Mouse (Mus musculus) midbrain, embryonic 16.5 days (tissue): Measurements from ENCODE around the gene Smurf2. TPM values are rescaled to one million over a fixed set of nuclear protein-coding genes. Genes with fewer than 3 reads are reported as not detected.
"Not testable (repeated sequence)": the region's sequence is repeated elsewhere in the genome, so short reads cannot be mapped to it uniquely, and the experiment has no call there.

Experiments used
- ATAC-seq: fragments of 200-750 bp; cut with Nextera tagmentation; 2 replicates; pipeline ENCODE4 v1.8.0; 2017; ENCODE audit warnings: moderate TSS enrichment
- H3K27ac ChIP-seq: fragments of 300-500 bp; sonication (generic); 2 replicates; pipeline ENCODE4 v1.5.1; 2014; ENCODE audit warnings: mild to moderate bottlenecking, low read length, mixed read lengths
- H3K27me3 ChIP-seq: fragments of 300-500 bp; sonication (generic); 2 replicates; pipeline ENCODE4 v1.6.1; 2014; ENCODE audit warnings: low read depth, low read length, mixed read lengths; ENCODE audit not compliant: control insufficient read depth, insufficient read depth
- H3K36me3 ChIP-seq: fragments of 300-500 bp; sonication (generic); 2 replicates; pipeline ENCODE4 v1.6.1; 2014; ENCODE audit warnings: mild to moderate bottlenecking, low read length, moderate library complexity, mixed read lengths; ENCODE audit not compliant: control insufficient read depth, insufficient read depth
- H3K4me1 ChIP-seq: fragments of 300-500 bp; sonication (generic); 2 replicates; pipeline ENCODE4 v1.6.1; 2014; ENCODE audit warnings: mild to moderate bottlenecking, low read length, mixed read lengths; ENCODE audit not compliant: control insufficient read depth, insufficient read depth
- H3K4me2 ChIP-seq: fragments of 300-500 bp; sonication (generic); 2 replicates; pipeline ENCODE4 v1.6.1; 2014; ENCODE audit warnings: mild to moderate bottlenecking, low read length, mixed read lengths
- H3K4me3 ChIP-seq: fragments of 300-500 bp; sonication (generic); 2 replicates; pipeline ENCODE4 v1.5.1; 2014; ENCODE audit warnings: low read depth, mild to moderate bottlenecking, low read length, moderate library complexity, mixed read lengths
- H3K9ac ChIP-seq: fragments of 300-500 bp; sonication (generic); 2 replicates; pipeline ENCODE4 v1.6.1; 2014; ENCODE audit warnings: low read depth, low read length, mixed read lengths
- H3K9me3 ChIP-seq: fragments of 300-500 bp; sonication (generic); replicated peaks from 2 replicates; pipeline ENCODE4 v1.6.1; 2014; ENCODE audit warnings: mild to moderate bottlenecking, low read length, mixed read lengths; ENCODE audit not compliant: control insufficient read depth, poor library complexity, severe bottlenecking
- WGBS: fragments of 180-500 bp; shearing (Covaris S2); extraction: QIAGEN DNeasy Blood & Tissue Kit; methylation state at CpG from one replicate; pipeline ENCODE4 v1.1.7; 2014; 5-methylcytosine and 5-hydroxymethylcytosine counted together
- polyA plus RNA-seq: library from polyadenylated mRNA; unstranded; fragments of >200 nt; fragmentation: Nextera tagmentation; extraction: Ambion mirVana; gene quantifications from 2 replicates; pipeline ENCODE4 v1.2.1, GENCODE M21; 2015

Smurf2 gene
- polyA plus RNA-seq, 1 experiment from 2014 or later = 11.3 TPM

- H3K27ac ChIP-seq = no peak overlapping the region
- H3K9me3 ChIP-seq = no peaks in the 10 kb centered on the region
- no peak overlapping the region for H3K4me3 ChIP-seq
- 85% methylated on average over 14 of the region's 14 CpGs for WGBS
- no peak overlapping the region for H3K9ac ChIP-seq
- peaks cover 30% of the 10 kb centered on the region for H3K36me3 ChIP-seq
- H3K27me3 ChIP-seq = no peaks in the 10 kb centered on the region
- H3K4me2 ChIP-seq = no peak overlapping the region
- 0 out of 2 replicates have a peak, but pooled peaks cover 4% of the 10 kb centered on the region for H3K4me1 ChIP-seq
- no peak for ATAC-seq
These were observed 105.8 kb downstream of the Smurf2 start for GRCm38 (mm10) chr11:106814601-106815320.

DNA sequence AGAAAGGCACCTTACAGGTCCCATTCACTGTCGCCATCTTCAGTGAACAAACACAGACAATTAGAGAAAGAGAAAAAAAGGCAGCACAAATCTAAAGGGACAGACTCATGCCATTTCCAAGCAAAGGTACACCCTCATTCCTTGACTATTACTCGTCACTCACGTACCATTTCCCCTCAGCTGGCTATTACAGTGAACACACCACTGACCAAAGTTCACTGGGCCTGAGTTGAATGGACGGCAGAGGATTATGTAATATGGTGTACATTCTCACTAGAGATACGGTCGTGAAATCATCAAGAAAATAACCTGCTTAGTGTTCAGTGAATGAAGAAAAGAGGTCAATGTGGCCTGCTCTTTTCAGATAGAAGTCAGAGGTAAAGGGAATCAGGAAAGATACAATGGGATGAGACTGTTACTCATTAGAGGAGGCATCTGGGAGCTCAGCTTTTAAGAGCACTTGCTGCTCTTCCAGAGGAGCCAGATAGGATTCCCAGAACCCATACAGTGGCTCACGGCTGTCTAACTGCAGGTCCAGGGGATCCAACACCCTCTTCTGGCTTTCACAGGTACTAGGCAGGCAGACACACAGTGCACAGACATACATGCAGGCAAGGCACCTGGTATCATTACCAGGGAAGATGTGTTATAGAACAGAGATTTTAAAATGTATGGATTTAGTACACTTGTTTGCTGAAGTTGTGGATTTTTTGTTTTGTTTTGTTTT, 107.9 kb downstream of the Smurf2 start:
- ATAC-seq = no peak
- H3K27me3 ChIP-seq = no peaks in the 10 kb centered on the region
- H3K4me2 ChIP-seq = no peak overlapping the region
- H3K9ac ChIP-seq = no peak overlapping the region
- H3K4me1 ChIP-seq = no peaks in the 10 kb centered on the region
- no peak overlapping the region for H3K4me3 ChIP-seq
- 90% methylated on average over 7 of the region's 7 CpGs for WGBS
- H3K36me3 ChIP-seq = peaks cover 26% of the 10 kb centered on the region
- no peaks in the 10 kb centered on the region for H3K9me3 ChIP-seq
- H3K27ac ChIP-seq = no peak overlapping the region

DNA sequence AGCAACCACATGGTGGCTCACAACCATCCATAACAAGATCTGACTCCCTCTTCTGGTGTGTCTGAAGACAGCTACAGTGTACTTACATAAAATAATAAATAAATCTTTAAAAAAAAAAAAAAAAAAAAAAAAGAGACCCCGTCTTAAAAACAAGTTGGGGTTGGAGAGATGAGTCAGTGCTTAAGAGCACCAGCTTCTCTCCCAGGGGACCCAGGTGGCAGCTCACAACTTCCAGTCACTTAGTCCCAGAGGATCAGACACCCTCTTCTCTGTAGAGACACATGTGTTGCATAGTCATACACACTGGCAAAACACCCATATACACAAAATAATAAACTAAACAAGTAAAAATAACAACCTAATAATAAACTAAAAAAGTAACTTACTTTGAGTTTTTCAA, 113.1 kb downstream of the Smurf2 start:
- H3K36me3 ChIP-seq, ATAC-seq, H3K27me3 ChIP-seq, H3K4me3 ChIP-seq, H3K4me1 ChIP-seq, H3K27ac ChIP-seq, H3K4me2 ChIP-seq, H3K9ac ChIP-seq, H3K9me3 ChIP-seq: not testable (repeated sequence)
- 88% methylated on average over 1 of the region's 1 CpGs for WGBS

DNA sequence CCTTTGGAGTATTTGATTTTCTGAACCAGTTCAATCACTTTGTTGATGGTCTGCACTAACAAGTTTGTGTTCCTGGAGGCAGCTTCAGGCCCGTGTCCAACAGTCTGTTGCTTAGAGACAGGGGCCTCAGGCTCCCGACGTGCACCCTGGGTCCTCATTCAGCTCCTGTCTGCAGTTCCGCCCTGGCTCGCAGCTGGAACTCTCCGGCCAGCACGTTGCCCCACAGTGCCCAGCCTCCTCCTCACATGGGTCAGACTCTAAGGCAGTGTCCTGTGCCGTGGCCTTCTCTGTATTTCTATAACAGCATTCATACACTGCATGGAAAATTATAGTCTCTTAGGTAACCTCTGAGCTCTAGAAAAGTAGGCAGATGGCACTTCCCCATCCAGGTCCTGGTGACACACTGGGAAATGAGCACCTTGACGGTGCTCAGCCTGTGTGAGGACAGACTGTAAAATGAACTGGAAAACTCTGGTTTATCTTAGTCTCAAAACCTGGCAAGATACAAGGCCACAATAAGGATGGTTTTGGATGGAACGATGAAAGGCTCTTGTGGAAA, 118.4 kb downstream of the Smurf2 start:
- Histone ChIP-seq H3K9ac (no peak overlapping the region), H3K27me3 (no peaks in the 10 kb centered on the region), H3K9me3 (no peaks in the 10 kb centered on the region), H3K4me3 (no peak overlapping the region), H3K4me2 (no peak overlapping the region), H3K4me1 (no peaks in the 10 kb centered on the region), H3K36me3 (peaks cover 24% of the 10 kb centered on the region), H3K27ac (no peak overlapping the region)
- ATAC-seq = no peak
- 86% methylated on average over 10 of the region's 10 CpGs for WGBS

DNA sequence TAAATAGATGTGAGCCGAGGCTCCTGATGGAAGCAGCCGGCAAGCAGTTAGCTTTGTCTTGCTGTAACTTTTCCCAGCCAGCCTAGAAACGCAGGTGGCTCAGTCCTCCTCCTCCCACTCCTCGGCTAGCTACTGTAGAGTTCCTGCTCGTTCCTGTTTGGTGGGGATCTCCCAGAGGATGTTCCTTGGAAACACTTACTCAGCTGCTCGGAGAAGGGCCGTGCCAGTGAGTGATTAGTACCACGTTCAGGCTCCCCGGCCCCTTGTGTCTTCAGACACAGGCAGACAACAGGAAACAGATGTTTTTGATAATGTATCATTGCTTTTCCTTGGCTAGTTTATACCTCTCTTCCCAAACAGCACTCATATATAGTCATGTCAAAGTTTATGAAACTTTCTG, 124.8 kb downstream of the Smurf2 start:
- no peak overlapping the region for H3K4me3 ChIP-seq
- ATAC-seq = no peak
- no peak overlapping the region for H3K4me2 ChIP-seq
- WGBS = 73% methylated on average over 9 of the region's 9 CpGs
- no peaks in the 10 kb centered on the region for H3K27me3 ChIP-seq
- H3K27ac ChIP-seq = no peak overlapping the region
- peaks cover 16% of the 10 kb centered on the region for H3K36me3 ChIP-seq
- H3K9me3 ChIP-seq = no peaks in the 10 kb centered on the region
- H3K4me1 ChIP-seq = peaks cover 3% of the 10 kb centered on the region; the same call in 1 of the 2 replicates
- H3K9ac ChIP-seq = no peak overlapping the region

DNA sequence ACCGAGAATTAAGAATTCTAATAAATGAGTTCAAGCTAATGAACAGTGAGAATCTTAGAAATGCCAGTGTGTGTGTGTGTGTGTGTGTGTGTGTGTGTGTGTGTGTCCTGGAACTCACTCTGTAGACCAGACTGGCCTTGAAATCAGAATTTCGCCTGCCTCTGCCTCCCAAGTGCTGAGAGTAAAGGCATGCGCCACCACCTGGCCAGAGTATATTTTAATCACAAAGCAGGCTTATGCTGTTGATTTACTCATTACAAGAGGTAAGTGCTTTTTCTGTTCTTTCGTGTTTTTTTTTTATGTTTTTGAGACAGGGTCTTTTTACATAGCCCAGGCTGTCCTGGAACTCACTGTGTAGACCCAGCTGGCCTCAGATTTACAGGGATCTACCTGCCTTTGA, 126.7 kb downstream of the Smurf2 start:
- H3K4me2 ChIP-seq = no peak overlapping the region
- ATAC-seq = no peak
- no peak overlapping the region for H3K27ac ChIP-seq
- no peaks in the 10 kb centered on the region for H3K27me3 ChIP-seq
- peaks cover 13% of the 10 kb centered on the region for H3K36me3 ChIP-seq
- WGBS = 65% methylated on average over 4 of the region's 4 CpGs
- peaks cover 7% of the 10 kb centered on the region for H3K4me1 ChIP-seq
- H3K9ac ChIP-seq = no peak overlapping the region
- H3K4me3 ChIP-seq = no peak overlapping the region
- H3K9me3 ChIP-seq = no peaks in the 10 kb centered on the region

DNA sequence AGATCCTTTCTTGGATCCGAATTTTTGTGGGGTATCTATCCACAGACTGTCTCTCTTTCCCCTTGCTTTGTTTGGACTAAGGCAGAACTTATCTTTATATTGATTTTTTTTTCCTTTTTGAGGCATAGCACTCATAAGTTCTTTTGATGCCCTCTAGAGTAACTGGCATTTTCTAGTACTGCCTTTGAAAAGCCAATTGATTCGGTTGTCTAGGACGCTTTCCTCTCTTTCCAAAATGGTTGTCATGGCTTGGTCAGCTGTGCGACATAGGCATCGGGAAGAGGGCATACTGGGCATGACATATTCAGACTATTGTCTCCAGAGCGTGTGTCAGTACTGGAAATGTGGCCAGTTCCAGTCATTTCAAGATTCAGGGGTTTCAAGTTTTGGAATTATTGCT, 130.9 kb downstream of the Smurf2 start:
- Histone ChIP-seq H3K9me3 (no peaks in the 10 kb centered on the region), H3K36me3 (peaks cover 11% of the 10 kb centered on the region; the same call in 1 of the 2 replicates), H3K4me1 (peaks cover 24% of the 10 kb centered on the region), H3K4me2 (peak overlapping the region; percentile 62), H3K27ac (peak overlapping the region; percentile 100), H3K9ac (peak overlapping the region; percentile 89), H3K4me3 (peak overlapping the region; percentile 78), H3K27me3 (no peaks in the 10 kb centered on the region)
- peak; percentile 5; the same call in 1 of the 2 replicates for ATAC-seq
- WGBS = 0% methylated on average over 6 of the region's 6 CpGs

DNA sequence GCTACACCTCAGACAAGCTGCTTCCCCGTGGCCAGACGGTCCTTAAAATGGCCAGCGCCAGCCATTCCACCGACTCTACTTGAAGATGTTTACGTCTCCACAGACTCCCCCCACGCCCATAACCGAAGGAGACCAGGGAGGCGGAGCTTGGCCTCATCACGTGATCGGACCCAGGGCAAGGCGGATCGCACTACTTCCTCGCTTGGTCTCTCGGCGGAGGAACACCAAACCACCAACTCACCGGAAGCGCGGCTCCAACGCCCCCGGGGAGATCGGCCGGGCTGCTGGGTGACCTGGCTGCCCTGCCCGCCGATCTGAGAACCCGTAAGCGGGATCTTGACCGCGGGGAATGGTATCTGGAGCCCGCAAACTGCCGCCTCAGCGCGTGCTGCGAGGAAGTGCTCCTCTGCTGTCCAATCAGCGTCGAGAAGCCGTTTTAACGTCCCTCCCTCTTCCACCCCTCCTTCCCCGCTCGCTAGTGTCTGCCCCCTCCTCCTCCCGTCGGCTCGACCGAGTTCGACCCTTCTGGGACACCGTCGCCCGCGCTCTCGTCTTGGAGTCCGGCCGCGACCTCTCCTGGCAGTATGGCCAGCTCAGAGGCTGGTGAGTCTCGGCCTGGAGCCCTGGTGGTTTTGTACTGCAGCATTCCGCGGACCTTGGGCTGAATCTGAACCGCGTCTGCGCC, 131.6 kb downstream of the Smurf2 start, which contains the start of the genes Ddx5 and Cep95:
TSS of gene Ddx5 (minus strand) at position 411 of the 685 bp plus-strand sequence.
TSS of gene Cep95 (plus strand) at position 478 of the 685 bp plus-strand sequence.
- peak within 1 kb of the TSS; percentile 78 for H3K4me3 ChIP-seq
- peak within 1 kb of the TSS; percentile 97 for H3K9ac ChIP-seq
- H3K27ac ChIP-seq = peak within 1 kb of the TSS; percentile 100
- peak; percentile 93 for ATAC-seq
- peaks cover 24% of the 10 kb centered on the region for H3K4me1 ChIP-seq
- no peaks in the 10 kb centered on the region for H3K27me3 ChIP-seq
- under 1% methylated on average over 57 of the region's 58 CpGs for WGBS
- H3K4me2 ChIP-seq = peak within 1 kb of the TSS; percentile 62
- H3K36me3 ChIP-seq = peaks cover 17% of the 10 kb centered on the region
- no peaks in the 10 kb centered on the region for H3K9me3 ChIP-seq
